Mouse (Mus musculus) colon, adult 2 months (tissue): ENCODE data around the gene Ntrk3. TPM values are rescaled to one million over a fixed set of nuclear protein-coding genes. Genes with fewer than 3 reads are reported as not detected.

Source experiments
- polyA plus RNA-seq: library from polyadenylated mRNA; depleted of rRNA; stranded (reverse); fragments of >200 nt; gene quantifications from 2 replicates; pipeline ENCODE4 v1.2.3, GENCODE M21; 2012; rRNA removed

Gene Ntrk3
- polyA plus RNA-seq: 1.0 and 1.9 TPM in 2 replicates

GRCm38 (mm10) chr7:78737614-78738210 is at the start of gene Ntrk3:
Ntrk3 (minus strand) TSS chr7:78738012.

GRCm38 (mm10) chr7:78782639-78783581 is 45.1 kb upstream of the Ntrk3 start, which contains the start of the genes Mrps11 and Mrpl46:
Mrps11 (plus strand) TSS chr7:78783119.
Mrpl46 (minus strand) TSS chr7:78783531.

Other genes with a start within 250 kb of the Ntrk3 start
- gene Mrps11, start 45.1 kb upstream of the Ntrk3 start, polyA plus RNA-seq: 35.6 and 38.8 TPM in 2 replicates
- gene Mrpl46, start 45.5 kb upstream of the Ntrk3 start, polyA plus RNA-seq: 20.3 and 31.0 TPM in 2 replicates
- 11.7 and 15.5 TPM in 2 replicates for gene Det1, start 109.3 kb upstream of the Ntrk3 start, polyA plus RNA-seq
- 21.9 and 22.7 TPM in 2 replicates for gene Aen, start 157.8 kb upstream of the Ntrk3 start, polyA plus RNA-seq
- 54.4 and 63.4 TPM in 2 replicates for gene Isg20, start 175.4 kb upstream of the Ntrk3 start, polyA plus RNA-seq